Mouse (Mus musculus): ENCODE results near the gene Abca4.

DNA sequence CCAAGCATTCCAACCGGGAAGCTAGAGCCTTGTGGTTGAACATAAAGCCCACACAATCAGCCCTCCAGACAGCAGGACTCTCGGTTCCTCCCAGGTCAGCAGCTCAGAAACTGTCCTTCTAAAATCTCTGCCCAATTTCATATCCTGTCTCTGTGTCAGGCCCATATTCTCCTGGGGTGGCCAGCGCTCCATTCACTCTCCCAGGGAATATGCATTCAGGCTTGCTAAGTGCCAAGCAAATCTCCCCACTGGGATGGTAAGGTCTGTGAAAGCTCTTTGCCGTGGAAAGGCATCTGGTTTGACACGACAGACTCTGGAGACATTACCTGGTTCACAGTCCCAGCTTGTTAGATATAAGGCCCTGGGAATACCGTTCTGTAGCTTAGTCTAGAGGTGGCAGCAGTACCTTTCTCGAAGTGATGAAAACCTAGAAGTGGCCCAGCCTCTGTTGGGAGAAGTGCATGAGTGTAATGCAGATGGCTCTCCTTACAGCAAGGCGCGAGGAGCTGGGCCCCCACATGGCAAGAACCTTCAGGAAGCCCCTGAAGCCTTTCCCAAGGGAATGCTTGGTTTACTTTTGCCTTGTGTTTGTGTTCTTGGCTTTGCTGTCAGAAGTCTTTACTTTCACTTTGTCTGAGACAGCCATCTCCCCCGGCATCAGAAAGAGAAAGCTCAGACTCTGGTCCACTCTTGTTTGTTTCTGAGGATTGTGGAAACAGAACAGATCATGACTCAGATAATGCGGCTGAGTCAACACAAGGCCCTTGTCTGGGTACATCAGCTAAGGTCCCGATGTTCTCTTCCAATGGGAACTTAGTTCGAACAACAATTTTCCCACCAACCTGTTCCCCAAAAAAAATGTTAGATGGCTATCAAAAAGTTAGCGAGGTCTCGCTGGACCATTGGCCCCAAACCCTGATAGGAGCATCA is 164.3 kb downstream of the Abca4 start:
- TF ChIP-seq MAX (IDR thresholded peaks at IDR 0.05; ENCODE audit: low read depth) (no peak), E2F4 (IDR thresholded peaks at IDR 0.05; ENCODE audit: insufficient read depth) (no peak), USF1 (IDR thresholded peaks at IDR 0.05; ENCODE audit: low read depth) (no peak), POLR2A (IDR thresholded peaks at IDR 0.05; ENCODE audit: insufficient read length, low read depth) (no peak), SRF (IDR thresholded peaks at IDR 0.05; ENCODE audit: control insufficient read depth, insufficient read length, low read depth) (no peak), MYOG (IDR thresholded peaks at IDR 0.05; ENCODE audit: control insufficient read depth in 1 of 3, insufficient read depth in 1 of 3, insufficient read length in 2 of 3, low read depth in 2 of 3) (no peak), CEBPB (IDR thresholded peaks at IDR 0.05; ENCODE audit: insufficient read depth, poor library complexity, severe bottlenecking) (no peak), MYOD1 (IDR thresholded peaks at IDR 0.05; ENCODE audit: control insufficient read depth in 1 of 3, insufficient read length in 2 of 3, low read depth in 2 of 3) (no peak), POLR2AphosphoS2 (IDR thresholded peaks at IDR 0.05; ENCODE audit: insufficient read length, low read depth) (no peak), REST (IDR thresholded peaks at IDR 0.05; ENCODE audit: insufficient read depth, insufficient read length) (no peak), TCF12 (IDR thresholded peaks at IDR 0.05; ENCODE audit: insufficient read depth, poor library complexity, severe bottlenecking) (no peak), TCF3 (IDR thresholded peaks at IDR 0.05; ENCODE audit: insufficient read length, low read depth) (no peak)

Measured in myocyte (in vitro differentiated cells).